Mouse (Mus musculus) hindbrain, embryonic 12.5 days (tissue): ENCODE data around the gene Eml3. TPM values are rescaled to one million over a fixed set of nuclear protein-coding genes. Genes with fewer than 3 reads are reported as not detected.

Experiments used
- ATAC-seq: fragments of 200-750 bp; cut with Nextera tagmentation; 2 replicates; pipeline ENCODE4 v1.8.0; 2017; ENCODE audit warnings: moderate TSS enrichment; ENCODE audit not compliant: low FRiP score
- H3K27ac ChIP-seq: fragments of 300-500 bp; sonication (generic); 2 replicates; pipeline ENCODE4 v1.5.1; 2016; ENCODE audit warnings: mild to moderate bottlenecking
- H3K27me3 ChIP-seq: fragments of 300-500 bp; sonication (generic); 2 replicates; pipeline ENCODE4 v1.6.1; 2016; ENCODE audit warnings: mild to moderate bottlenecking
- H3K36me3 ChIP-seq: fragments of 300-500 bp; sonication (generic); 2 replicates; pipeline ENCODE4 v1.6.1; 2016; ENCODE audit warnings: mild to moderate bottlenecking
- H3K4me1 ChIP-seq: fragments of 300-500 bp; sonication (generic); 2 replicates; pipeline ENCODE4 v1.6.1; 2016
- H3K4me2 ChIP-seq: fragments of 300-500 bp; sonication (generic); replicated peaks from 2 replicates; pipeline ENCODE4 v1.6.1; 2016; ENCODE audit warnings: mild to moderate bottlenecking
- H3K4me3 ChIP-seq: fragments of 300-500 bp; sonication (generic); 2 replicates; pipeline ENCODE4 v1.5.1; 2016; ENCODE audit warnings: mild to moderate bottlenecking
- H3K9ac ChIP-seq: fragments of 300-500 bp; sonication (generic); 2 replicates; pipeline ENCODE4 v1.6.1; 2016; ENCODE audit warnings: mild to moderate bottlenecking, moderate library complexity
- H3K9me3 ChIP-seq: fragments of 300-500 bp; sonication (generic); replicated peaks from 2 replicates; pipeline ENCODE4 v1.6.1; 2016; ENCODE audit warnings: mild to moderate bottlenecking
- WGBS: fragments of 180-500 bp; shearing (Covaris S2); methylation state at CpG from one replicate; pipeline ENCODE4 v1.1.7; 2016; 5-methylcytosine and 5-hydroxymethylcytosine counted together
- polyA plus RNA-seq: library from polyadenylated mRNA; unstranded; fragments of >200 nt; fragmentation: Nextera tagmentation; extraction: Ambion mirVana; gene quantifications from 2 replicates; pipeline ENCODE4 v1.2.1, GENCODE M21; 2016

Gene Eml3
- 17.0 and 17.1 TPM in 2 replicates for polyA plus RNA-seq

- Histone ChIP-seq H3K4me3 (peak within 1 kb of the TSS; percentile 54), H3K4me1 (peaks cover 13% of the 10 kb centered on the region), H3K27ac (peak within 1 kb of the TSS; percentile 3; the same call in 1 of the 2 replicates), H3K27me3 (peaks cover 6% of the 10 kb centered on the region), H3K9ac (peak within 1 kb of the TSS; percentile 77), H3K36me3 (peaks cover 33% of the 10 kb centered on the region), H3K9me3 (no peaks in the 10 kb centered on the region), H3K4me2 (peak within 1 kb of the TSS; percentile 67)
- under 1% methylated on average over 57 of the region's 74 CpGs for WGBS
- peak; percentile 62 for ATAC-seq
Observed at GRCm38 (mm10) chr19:8929224-8930088, at the start of gene Eml3, which contains the start of gene Rom1. Eml3 (plus strand) TSS chr19:8929552. Rom1 (minus strand) TSS chr19:8929356.

GRCm38 (mm10) chr19:8880311-8881033 is 48.9 kb upstream of the Eml3 start, which contains the start of gene Uqcc3:
Uqcc3 (minus strand) TSS chr19:8880923.
- no peaks in the 10 kb centered on the region for H3K9me3 ChIP-seq
- H3K4me3 ChIP-seq: peak within 1 kb of the TSS; percentile 70
- peaks cover 14% of the 10 kb centered on the region for H3K36me3 ChIP-seq
- H3K27me3 ChIP-seq: no peaks in the 10 kb centered on the region
- H3K4me2 ChIP-seq: peak within 1 kb of the TSS; percentile 69
- WGBS: under 1% methylated on average over 42 of the region's 42 CpGs
- H3K27ac ChIP-seq: peak within 1 kb of the TSS; percentile 83
- ATAC-seq: peak; percentile 97
- peaks cover 9% of the 10 kb centered on the region for H3K4me1 ChIP-seq
- H3K9ac ChIP-seq: peak within 1 kb of the TSS; percentile 82

- Histone ChIP-seq H3K27ac (no peak overlapping the region), H3K9me3 (no peaks in the 10 kb centered on the region), H3K4me2 (peak overlapping the region; percentile 69), H3K9ac (peak overlapping the region; percentile 82), H3K4me3 (peak overlapping the region; percentile 70), H3K27me3 (no peaks in the 10 kb centered on the region), H3K36me3 (peaks cover 9% of the 10 kb centered on the region), H3K4me1 (peaks cover 9% of the 10 kb centered on the region)
- 0 out of 2 replicates have a peak, but pooled peaks have one; percentile 7 for ATAC-seq
- WGBS: 21% methylated on average over 3 of the region's 3 CpGs
Observed at GRCm38 (mm10) chr19:8881034-8881392, 48.3 kb upstream of the Eml3 start.

- WGBS: 82% methylated on average over 3 of the region's 3 CpGs
- Histone ChIP-seq H3K9ac (no peak within 1 kb of the TSS), H3K9me3 (no peaks in the 10 kb centered on the region), H3K4me2 (no peak within 1 kb of the TSS), H3K27me3 (no peaks in the 10 kb centered on the region), H3K4me1 (peaks cover 16% of the 10 kb centered on the region), H3K4me3 (no peak within 1 kb of the TSS), H3K36me3 (no peaks in the 10 kb centered on the region), H3K27ac (no peak within 1 kb of the TSS)
- ATAC-seq: no peak
Observed at GRCm38 (mm10) chr19:8883616-8884015, 45.7 kb upstream of the Eml3 start, which contains the start of the genes Lbhd1 and Gm49403. Lbhd1 (plus strand) TSS chr19:8883732. Gm49403 (plus strand) TSS chr19:8883930.

GRCm38 (mm10) chr19:8886916-8887584 is 42.3 kb upstream of the Eml3 start:
- H3K9me3 ChIP-seq: no peaks in the 10 kb centered on the region
- H3K27me3 ChIP-seq: no peaks in the 10 kb centered on the region
- H3K4me2 ChIP-seq: no peak overlapping the region
- peaks cover 6% of the 10 kb centered on the region; the same call in 1 of the 2 replicates for H3K36me3 ChIP-seq
- H3K27ac ChIP-seq: no peak overlapping the region
- 48% methylated on average over 1 of the region's 1 CpGs for WGBS
- no peak for ATAC-seq
- no peak overlapping the region for H3K4me3 ChIP-seq
- H3K9ac ChIP-seq: no peak overlapping the region
- H3K4me1 ChIP-seq: peaks cover 14% of the 10 kb centered on the region

GRCm38 (mm10) chr19:8887585-8888463 is 41.5 kb upstream of the Eml3 start:
- peaks cover 17% of the 10 kb centered on the region for H3K4me1 ChIP-seq
- no peaks in the 10 kb centered on the region for H3K9me3 ChIP-seq
- peak overlapping the region; percentile 72 for H3K4me2 ChIP-seq
- H3K27me3 ChIP-seq: no peaks in the 10 kb centered on the region
- 15% methylated on average over 19 of the region's 19 CpGs for WGBS
- H3K36me3 ChIP-seq: peaks cover 6% of the 10 kb centered on the region; the same call in 1 of the 2 replicates
- ATAC-seq: no peak
- peak overlapping the region; percentile 71 for H3K9ac ChIP-seq
- H3K4me3 ChIP-seq: peak overlapping the region; percentile 59
- peak overlapping the region; percentile 35; the same call in 1 of the 2 replicates for H3K27ac ChIP-seq

- peak within 1 kb of the TSS; percentile 81 for H3K27ac ChIP-seq
- peaks cover 6% of the 10 kb centered on the region; the same call in 1 of the 2 replicates for H3K36me3 ChIP-seq
- H3K27me3 ChIP-seq: no peaks in the 10 kb centered on the region
- WGBS: under 1% methylated on average over 58 of the region's 58 CpGs
- H3K9me3 ChIP-seq: no peaks in the 10 kb centered on the region
- H3K4me3 ChIP-seq: peak within 1 kb of the TSS; percentile 59
- H3K9ac ChIP-seq: peak within 1 kb of the TSS; percentile 71
- peak; percentile 93 for ATAC-seq
- H3K4me2 ChIP-seq: peak within 1 kb of the TSS; percentile 72
- H3K4me1 ChIP-seq: peaks cover 21% of the 10 kb centered on the region
Observed at GRCm38 (mm10) chr19:8888511-8889385, 40.6 kb upstream of the Eml3 start, which contains the start of the genes 1810009A15Rik and Gm49416. 1810009A15Rik (plus strand) TSS chr19:8888853. Gm49416 (plus strand) TSS chr19:8888926.

- Histone ChIP-seq H3K9me3 (no peaks in the 10 kb centered on the region), H3K9ac (peak within 1 kb of the TSS; percentile 90), H3K27me3 (no peaks in the 10 kb centered on the region), H3K36me3 (peaks cover 30% of the 10 kb centered on the region), H3K4me1 (peaks cover 33% of the 10 kb centered on the region), H3K27ac (peak within 1 kb of the TSS; percentile 80), H3K4me2 (peak within 1 kb of the TSS; percentile 77), H3K4me3 (peak within 1 kb of the TSS; percentile 82)
- 3% methylated on average over 54 of the region's 54 CpGs for WGBS
- ATAC-seq: peak; percentile 49
Observed at GRCm38 (mm10) chr19:8892829-8893766, 36.3 kb upstream of the Eml3 start, which contains the start of gene Ints5. Ints5 (plus strand) TSS chr19:8893005.

GRCm38 (mm10) chr19:8895397-8895960 is 33.9 kb upstream of the Eml3 start:
- peak overlapping the region; percentile 23; the same call in 1 of the 2 replicates for H3K9ac ChIP-seq
- H3K36me3 ChIP-seq: peaks cover 28% of the 10 kb centered on the region
- no peak overlapping the region for H3K27ac ChIP-seq
- 91% methylated on average over 9 of the region's 9 CpGs for WGBS
- no peak overlapping the region for H3K4me3 ChIP-seq
- H3K9me3 ChIP-seq: no peaks in the 10 kb centered on the region
- ATAC-seq: no peak
- H3K27me3 ChIP-seq: no peaks in the 10 kb centered on the region
- peaks cover 36% of the 10 kb centered on the region for H3K4me1 ChIP-seq
- no peak overlapping the region for H3K4me2 ChIP-seq
